Mouse (Mus musculus) duodenum, adult 2 months (tissue): ENCODE measurements around the gene Nf1. TPM values are rescaled to one million over a fixed set of nuclear protein-coding genes. Genes with fewer than 3 reads are reported as not detected.

Source experiments
- polyA plus RNA-seq: library from polyadenylated mRNA; depleted of rRNA; stranded (reverse); fragments of >200 nt; gene quantifications from 2 replicates; pipeline ENCODE4 v1.2.3, GENCODE M21; 2012; ENCODE audit warnings: low replicate concordance; rRNA removed

The Nf1 gene
- polyA plus RNA-seq, result 6.0 and 9.6 TPM in 2 replicates

GRCm38 (mm10) chr11:79339234-79339807 is at the start of gene Nf1:
Gene Nf1, plus strand, starts transcription at chr11:79339693.

DNA sequence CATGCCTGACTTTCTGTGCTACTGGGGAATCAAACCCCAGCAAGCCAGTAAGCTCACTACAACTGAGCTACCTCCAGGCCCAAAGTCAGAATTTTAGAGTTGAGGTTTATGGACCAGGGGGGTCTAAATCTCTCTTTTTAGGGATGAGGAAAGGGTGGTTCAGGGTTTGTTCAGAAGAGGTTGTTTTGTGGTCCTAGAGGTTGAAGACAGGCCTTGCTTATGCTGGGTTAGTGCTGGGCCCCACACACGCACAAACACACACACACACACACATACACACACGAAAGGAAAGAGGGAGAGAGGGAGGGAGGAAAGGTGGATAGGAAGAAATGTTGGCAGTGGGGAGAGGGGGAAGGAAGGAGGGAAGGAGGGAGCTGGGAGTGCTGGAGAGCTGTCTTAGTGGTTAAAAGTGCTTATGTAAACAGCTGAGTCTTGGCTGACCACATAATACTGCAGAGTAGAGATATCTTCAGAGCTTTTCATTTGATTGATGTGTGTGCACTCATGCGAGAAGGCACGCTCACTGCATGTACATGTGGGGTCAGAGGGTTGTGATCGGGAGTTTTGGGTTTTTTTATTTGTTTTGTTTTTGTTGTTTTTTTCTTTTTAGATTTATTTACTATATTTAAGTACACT is 42.5 kb upstream of the Nf1 start, which contains the start of gene Gm9964:
Gm9964 (minus strand) TSS at position 51 of the 636 bp plus-strand sequence.

DNA sequence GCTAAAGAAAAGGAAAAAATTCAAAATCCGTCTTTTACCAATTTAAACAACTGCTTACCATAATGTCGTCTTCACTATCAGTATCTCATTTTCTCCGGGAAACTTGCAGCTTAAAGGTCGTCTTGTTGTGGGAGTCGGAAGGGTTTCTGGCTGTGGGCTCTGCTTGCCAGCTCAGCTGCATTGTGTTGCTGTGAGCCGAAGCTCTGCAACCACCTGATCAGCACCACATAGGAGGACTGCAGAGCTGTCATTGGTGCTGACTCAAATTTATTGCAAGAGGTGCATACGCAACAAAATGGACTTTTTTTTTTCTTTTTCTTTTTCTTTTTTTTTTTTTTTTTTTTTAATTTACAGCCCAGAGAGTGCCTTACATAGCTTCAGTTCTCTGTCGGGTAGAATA is 164.4 kb downstream of the Nf1 start, which contains the start of gene Omg:
Omg (minus strand) TSS at position 240 of the 400 bp plus-strand sequence.

GRCm38 (mm10) chr11:79523560-79524309 is 184.2 kb downstream of the Nf1 start, which contains the start of gene Evi2b:
Gene Evi2b, minus strand, starts transcription at chr11:79523762.

DNA sequence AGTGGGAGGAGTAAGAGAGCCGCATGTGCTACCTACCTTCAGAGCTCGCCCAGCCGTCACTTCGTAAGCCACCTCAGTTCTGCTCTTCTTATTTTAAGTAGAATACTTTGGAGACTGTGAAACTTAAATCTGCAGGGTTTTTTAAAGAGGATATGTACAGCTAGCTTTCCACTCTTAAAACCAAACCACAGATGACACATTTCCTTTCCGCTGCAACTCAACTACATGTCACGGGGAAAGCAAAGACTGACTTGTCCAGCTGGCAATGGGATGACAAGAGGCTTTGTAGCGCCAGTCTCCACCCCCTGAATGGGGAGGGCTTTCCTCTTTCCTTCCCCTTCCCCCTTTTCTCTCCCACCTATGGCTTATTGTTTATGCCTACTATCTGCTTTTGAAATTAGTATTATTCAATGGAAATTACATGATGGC is 190.9 kb downstream of the Nf1 start, which contains the start of the genes Evi2 and Evi2a:
Evi2 (minus strand) TSS at position 257 of the 429 bp plus-strand sequence.
Evi2a (minus strand) TSS at position 277 of the 429 bp plus-strand sequence.

DNA sequence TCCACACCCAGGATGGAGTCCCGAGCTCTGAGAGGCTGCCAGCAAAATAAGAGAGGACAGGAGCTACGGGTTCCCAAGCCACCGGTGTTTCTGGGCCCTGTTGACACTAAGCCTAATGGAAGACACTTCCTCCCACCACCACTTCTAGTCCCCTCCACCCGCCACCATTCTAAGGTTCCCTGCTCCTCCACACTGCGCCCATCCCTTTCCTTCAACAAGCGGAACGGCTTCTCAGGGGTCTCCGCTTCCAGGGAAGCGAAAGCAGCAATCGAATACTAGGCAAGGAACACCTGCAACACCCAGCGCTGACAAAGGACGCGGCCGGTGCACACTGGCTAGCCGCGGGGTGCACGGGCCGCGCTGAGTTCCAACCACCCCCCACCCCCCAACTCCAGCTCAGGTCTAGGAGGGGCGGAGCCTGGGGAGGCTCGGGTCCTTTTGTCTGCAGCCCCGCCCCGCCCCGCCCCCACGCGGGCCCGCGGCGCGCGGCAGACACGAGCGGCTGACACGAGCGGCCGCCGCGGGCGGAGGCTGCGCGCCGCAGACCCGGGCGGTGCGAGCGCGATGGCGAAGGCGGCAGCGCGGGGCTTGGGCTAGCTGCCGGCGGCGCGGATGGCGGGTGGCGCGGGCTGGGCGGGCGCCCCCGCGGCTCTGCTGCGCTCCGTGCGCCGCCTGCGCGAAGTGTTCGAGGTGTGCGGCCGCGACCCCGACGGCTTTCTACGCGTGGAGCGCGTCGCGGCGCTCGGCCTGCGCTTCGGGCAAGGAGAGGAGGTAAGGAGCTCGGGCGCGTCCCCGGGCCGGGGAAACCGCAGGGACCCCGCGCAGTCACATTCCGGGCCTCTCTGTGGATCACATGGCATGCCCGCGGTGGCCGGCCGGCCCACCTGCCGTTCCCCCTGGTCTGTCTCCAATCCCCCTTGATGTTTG is 251.4 kb downstream of the Nf1 start, which contains the start of gene Rab11fip4:
Rab11fip4 (plus strand) TSS at position 549 of the 927 bp plus-strand sequence.

Other genes with a start within 250 kb of the Nf1 start
- gene Ksr1, start 193.3 kb upstream of the Nf1 start, polyA plus RNA-seq, result 60.1 and 61.3 TPM in 2 replicates
- 33.0 and 39.4 TPM in 2 replicates for gene Wsb1, start 85.0 kb upstream of the Nf1 start, polyA plus RNA-seq
- not detected in 2 replicates for gene Gm9964, start 42.8 kb upstream of the Nf1 start, polyA plus RNA-seq
- gene Omg, start 164.4 kb downstream of the Nf1 start, polyA plus RNA-seq, result not detected in 2 replicates
- gene Evi2b, start 184.1 kb downstream of the Nf1 start, polyA plus RNA-seq, result 3.2 and 6.0 TPM in 2 replicates
- gene Evi2, start 190.9 kb downstream of the Nf1 start, polyA plus RNA-seq, result 0.02 and 0.08 TPM in 2 replicates
- 1.3 and 1.4 TPM in 2 replicates for gene Evi2a, start 190.9 kb downstream of the Nf1 start, polyA plus RNA-seq